Mouse (Mus musculus) gastrocnemius, adult 18-20 months (tissue): ENCODE results near the gene Usp5. TPM values are rescaled to one million over a fixed set of nuclear protein-coding genes. Genes with fewer than 3 reads are reported as not detected.
A peak's percentile ranks its signal among the peaks of the same experiment; 100 is the strongest.

Experiments used
- DNase-seq: peaks from one replicate; pipeline ENCODE4 v3.0.0; 2021; ENCODE audit warnings: low spot score
- long read RNA-seq, 2 experiments: library from polyadenylated mRNA; stranded (forward); transcript quantifications; one replicate each; pipeline ENCODE4 v2.0.0; 2021
- total RNA-seq, 2 experiments: library from RNA; stranded (reverse); gene quantifications; 2 replicates each; pipeline ENCODE4 v1.2.3; 2021

Gene Usp5
- 10 to 100 TPM; 39.9 to 50.1 TPM for total RNA-seq
- long read RNA-seq, experiment 1, transcript Usp5-201 (20 exons, 3,213 nt) = major isoform, 52 of 77 reads
- long read RNA-seq, experiment 1, partial matches to known transcripts = 20 of 77 reads
- long read RNA-seq, experiment 1, other reads (novel, unspliced or antisense) = 1 of 77 reads
- long read RNA-seq, experiment 2, transcript Usp5-201 (20 exons, 3,213 nt) = major isoform, 47 of 66 reads
- long read RNA-seq, experiment 2, partial matches to known transcripts = 11 of 66 reads
- long read RNA-seq, experiment 2, other reads (novel, unspliced or antisense) = 6 of 66 reads

DNA sequence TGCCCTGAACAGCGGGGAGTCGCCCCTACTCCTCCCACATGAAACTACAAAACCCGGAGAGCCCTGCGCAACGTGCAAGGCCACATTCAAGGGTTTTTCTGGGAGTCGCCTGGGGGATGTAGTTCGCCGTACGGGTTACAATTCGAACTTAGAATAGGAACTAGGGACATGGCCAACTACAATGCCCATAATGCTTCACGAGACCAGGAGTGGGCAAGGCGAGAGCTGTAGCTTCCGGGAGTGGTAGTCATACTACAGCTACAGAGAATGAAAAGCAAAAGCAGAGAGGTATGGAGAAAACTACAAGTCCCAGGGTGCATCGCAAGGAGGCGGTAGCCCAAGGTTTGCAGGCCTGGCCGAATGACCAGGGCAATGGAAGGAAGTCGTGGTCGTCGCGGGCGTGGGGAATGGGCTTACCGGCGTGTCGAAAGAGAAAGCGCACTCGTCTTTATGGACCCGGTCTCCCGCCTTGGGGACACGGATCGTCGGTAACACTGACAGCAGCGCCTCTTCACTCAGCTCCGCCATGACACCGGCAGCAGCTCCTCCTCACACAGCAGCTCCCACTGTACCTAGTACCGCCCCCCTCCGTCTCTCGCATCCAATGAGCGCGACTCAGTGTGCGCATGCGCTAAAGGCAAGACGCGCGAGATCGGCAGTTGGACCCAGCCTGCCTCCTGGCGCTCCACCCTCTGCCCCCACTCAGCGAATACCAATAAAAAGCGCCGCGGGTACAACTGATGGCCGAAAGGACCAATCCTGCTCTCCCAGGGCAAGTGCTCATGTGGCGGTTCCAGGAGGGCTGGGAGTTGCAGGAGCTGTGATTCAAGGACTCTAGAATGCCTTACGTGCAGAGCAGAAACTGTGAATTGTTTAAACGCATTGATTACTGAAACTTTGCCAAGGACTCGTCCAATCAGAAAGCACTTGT is at the start of gene Usp5, which contains the start of gene Cdca3:
Gene Usp5, minus strand, starts transcription at position 617 of the 931 bp plus-strand sequence.
Gene Cdca3, plus strand, starts transcription at position 680 of the 931 bp plus-strand sequence.
- peak; percentile 99 for DNase-seq

DNA sequence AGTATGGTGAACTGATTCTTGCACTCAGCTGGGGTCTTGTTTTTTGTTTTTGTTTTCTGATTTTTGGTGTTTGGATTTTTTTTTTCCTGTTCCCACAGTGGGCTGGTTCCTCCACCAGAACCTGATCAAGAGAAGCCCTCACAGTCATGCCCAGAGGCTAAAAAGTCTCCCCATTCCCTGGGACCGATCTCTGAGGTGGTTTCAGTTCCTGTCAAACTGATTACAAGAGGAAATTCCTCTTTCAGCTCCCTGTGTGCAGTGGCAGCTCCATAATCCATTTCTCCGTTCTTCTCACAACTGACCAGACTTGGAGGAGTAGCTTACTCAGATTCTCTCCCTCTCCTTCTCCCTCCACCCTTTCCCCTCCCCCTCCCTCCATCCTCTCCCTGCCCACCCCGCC is 45.1 kb upstream of the Usp5 start:
- DNase-seq = no peak

DNA sequence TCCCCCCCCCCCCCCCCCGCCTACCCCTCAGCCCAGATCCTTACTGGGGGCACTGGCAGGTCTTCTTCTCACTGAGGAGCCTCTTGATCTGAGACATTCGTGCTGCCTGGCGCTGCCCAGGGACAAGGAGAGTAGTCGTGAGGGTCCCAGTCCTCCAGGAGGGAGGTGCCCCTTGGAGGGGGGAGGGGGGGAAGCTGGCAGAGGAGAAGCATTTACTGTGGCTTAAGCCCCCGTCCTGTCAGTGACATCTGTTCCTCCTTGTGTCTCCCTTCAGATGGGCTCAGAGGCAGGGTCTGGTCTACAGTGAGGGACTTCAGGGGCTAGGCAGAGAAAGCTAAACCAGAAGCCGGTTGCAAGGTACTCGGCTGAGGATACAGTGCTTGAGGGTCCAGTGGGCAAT is 37.3 kb upstream of the Usp5 start:
- no peak for DNase-seq

DNA sequence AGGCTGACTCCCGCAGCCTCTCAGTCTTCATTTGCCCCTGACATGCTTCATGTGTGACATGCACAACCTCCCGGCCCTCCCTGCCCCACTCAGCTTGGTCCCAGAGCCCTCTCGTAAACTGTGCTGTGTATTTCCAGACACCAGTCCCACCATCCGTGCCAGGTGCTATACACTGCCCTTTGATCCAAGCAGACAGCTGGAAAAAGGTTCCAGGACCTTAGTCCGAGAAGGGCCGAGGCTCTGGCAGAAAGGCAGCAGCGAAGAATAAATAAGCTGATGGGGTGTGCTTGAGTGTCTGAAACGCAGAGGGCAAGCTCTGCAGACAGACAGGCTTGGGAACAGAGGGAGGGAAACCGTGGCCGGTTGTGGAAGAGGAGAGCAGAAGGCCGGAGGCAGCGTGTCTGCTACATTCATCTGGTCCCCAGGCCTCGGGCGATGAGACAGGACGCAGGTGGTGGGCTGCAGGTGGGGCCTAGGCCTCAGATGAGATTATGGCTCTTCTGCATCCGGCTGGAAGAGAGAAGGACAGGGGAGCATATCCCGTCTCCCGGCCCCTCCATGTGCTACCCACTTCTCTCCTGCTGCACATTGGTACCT is 36.6 kb upstream of the Usp5 start:
- DNase-seq = no peak

DNA sequence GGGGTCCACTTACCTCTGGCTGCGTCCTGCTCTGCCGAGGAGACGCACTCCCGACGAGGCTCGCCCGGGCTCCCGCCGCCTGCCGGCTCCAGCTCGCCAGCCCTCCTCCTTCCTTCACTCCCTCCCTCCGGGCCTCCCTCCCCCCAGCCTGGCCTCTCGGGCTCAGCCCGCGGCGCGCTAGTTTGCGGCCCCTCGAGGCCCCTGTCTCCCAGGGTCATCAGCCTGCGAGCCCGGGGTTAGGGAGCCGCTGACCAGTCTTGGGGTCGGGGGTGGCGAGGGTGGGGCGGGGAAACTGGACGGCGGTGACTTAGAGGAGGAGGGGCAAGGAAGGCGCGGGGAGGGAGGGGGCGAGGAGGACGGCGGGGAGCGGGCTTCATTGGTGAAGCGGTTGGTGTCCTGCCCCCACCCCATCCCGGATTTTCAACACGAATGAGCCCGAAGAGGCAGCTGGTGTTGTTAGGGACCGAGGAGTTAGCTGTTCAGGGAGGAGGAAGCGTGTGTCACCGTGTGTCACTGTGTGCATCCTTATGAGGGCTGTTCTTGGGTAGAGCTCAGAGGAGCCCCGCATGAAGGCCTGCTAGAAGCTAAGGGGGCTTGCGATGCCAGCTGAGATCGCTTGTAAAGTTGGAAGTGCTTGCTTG is 34.5 kb upstream of the Usp5 start, which contains the start of gene Gpr162:
Gene Gpr162, minus strand, starts transcription at position 326 of the 641 bp plus-strand sequence.
- DNase-seq = no peak

DNA sequence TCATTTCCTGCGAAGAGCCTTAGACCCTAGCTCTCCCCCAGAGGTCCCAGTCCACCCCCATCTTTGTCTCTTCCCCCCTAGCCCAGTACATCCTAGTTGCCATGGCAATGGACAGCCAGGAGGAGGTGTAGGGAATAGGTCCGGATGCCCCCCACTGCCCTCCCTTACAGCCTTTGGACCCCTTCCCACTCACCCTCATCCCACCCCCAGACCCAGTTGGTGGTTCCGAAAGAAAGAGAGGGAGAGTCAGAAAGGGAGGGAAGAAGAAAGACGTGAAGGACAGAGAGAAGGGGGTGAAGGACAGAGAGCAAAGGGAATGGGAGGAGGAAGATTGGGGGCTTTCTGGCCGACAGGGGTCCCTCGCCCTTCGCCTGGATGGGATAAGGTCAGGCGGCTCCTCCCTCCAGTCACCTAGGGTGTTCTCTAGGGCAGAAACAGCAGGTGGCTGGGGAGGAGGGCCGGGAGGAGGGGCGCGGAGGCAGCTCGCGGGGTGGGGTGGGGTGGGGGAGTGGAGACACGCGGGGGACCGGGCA is 33.9 kb upstream of the Usp5 start:
- no peak for DNase-seq

DNA sequence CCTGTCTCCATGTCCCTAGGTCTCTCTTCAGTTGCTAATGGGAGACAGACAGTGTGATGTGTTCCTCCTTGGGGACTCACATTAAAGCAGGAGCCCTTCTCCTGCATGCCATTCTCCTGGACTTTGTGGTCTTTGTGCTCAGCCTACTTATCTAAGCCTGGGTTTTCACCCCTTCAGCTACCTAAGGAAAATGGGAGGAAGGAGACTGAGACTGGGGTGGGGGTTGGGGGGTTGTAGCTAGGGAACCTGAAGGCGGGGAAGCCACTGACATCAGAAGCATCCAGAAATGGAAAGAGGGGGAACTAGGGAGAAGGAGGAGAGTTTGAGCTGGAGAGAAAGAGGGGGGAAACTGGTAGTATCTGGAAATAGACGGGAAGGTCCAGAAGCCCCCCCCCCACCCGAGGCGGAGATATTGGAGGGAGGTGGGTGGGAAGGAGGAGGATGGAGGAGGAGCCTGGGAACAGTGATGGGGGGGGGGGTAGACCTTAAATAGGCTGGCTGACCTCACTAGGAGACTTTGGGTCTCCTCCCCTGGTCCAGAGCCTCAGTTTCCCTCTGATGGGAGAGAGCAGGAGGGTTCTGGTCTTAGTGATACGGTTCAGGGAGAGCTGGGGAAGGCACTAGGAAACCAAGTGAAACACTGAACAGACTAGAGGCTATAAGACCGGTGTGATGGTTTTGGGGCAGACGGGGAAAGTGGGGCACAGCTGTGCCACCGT is 33.3 kb upstream of the Usp5 start:
- DNase-seq = no peak

DNA sequence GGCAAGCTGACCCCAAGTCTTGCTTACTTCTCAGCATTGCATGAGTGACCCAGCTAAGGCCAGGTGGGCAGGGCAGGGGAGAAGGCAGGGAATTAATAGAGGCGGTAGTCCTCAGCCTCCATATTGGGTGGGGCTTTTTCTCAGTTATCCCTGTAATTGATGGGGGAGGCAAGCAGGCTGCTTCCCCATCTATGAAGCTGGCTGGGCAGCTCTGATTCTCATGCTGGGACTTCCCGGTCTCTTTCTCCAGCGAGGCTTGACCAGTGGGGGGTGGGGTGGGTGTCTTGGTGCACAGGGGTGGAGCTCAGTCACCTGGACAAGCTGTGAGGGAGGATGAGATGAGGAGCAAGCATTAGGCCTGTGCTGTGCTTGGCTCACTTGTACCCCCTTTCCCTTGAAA is 32.5 kb upstream of the Usp5 start:
- no peak for DNase-seq

DNA sequence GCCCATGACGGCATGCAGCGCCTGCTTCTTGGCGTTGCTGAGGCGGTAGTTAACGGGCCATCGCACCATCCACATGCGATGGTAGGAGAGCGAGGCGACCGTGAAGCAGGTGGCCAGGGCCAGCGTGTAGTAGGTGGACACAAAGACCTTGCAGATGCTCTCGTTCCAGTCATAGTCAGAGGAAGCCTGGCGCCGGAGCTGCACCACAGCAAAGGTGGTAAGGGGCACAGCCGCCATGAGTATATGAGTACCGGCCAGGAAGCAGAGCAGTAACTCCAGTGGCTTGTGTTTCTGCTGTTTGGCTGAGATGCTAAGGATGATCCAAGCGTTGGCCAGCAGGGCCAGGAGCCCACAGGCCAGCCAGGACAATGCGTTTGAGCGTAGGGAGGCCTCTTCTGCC is 32.0 kb upstream of the Usp5 start:
- DNase-seq = no peak

DNA sequence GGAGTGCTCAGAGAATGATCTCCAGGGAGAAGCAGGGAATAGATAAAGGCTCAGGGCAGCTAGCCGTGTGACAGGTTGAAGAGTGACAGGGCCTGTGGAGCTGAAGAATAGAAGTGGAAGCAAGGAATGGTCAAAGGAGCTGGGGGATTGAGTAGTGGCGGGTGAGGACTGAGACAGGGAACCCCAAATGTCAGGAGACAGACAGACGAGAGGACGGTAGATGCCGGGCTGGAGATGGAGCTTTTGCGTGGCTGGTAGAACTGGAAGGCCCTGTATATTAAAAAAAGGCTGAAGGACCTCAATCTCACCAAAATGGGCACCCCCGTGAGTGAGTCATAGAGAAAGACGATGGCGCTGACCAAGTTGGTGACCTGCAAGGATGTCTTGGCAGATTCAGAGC is 31.2 kb upstream of the Usp5 start:
- DNase-seq = no peak

DNA sequence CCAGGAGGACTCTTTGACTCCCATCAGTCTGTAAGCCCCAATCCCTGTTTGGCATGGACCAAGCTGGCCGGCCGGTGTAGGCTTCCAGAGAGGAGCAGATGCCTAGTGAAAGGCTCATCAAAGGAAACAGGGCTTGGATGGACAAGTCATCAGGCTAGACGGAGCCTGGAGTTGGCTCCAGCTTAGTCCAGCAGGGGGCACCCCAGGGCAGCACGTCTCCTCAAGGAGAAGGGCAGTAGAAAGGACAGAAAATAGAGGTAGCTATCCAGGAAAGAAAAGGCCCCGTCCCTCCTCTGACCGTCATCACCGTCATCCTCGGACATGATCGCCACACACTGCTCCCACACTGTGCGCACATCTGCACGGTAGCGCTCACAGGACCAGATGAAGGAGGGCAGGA is 30.4 kb upstream of the Usp5 start:
- DNase-seq = peak; percentile 87

DNA sequence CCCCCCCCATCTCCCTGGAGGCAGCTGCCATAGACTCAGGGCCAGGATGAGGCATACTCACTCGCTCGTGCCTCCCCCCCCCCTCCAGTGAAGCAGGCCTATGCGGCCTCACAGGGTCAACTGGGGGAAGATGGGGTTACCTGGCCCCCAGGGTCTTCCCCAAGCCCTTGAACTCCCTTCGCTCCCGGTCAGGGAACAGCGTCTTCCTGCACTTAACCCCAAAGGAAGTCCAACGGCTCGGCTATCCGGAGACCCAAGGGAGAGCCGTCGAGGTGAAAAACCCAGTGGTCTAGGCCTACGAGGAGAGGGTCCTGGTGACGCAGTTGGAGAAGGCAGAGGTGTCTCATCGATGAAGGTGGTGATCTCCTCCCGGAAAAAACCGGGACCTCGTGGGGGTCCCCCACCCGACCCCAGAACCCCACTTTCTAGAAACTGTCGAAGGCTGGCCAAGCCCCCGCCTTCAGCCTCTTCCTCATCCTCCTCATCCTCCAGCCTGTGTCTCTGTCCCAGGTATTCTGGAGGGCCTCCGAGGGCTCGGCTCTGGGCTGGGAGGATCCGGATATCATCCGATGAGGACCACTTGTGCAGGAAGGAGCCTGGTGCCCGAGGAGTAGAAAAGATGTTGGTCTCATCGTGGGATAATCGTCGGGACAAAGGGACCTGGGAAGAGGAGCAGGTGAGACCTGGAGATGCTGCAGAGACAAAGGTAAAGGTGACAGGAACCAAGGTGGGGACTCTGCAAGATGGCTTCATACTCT is 29.5 kb upstream of the Usp5 start:
- no peak for DNase-seq

DNA sequence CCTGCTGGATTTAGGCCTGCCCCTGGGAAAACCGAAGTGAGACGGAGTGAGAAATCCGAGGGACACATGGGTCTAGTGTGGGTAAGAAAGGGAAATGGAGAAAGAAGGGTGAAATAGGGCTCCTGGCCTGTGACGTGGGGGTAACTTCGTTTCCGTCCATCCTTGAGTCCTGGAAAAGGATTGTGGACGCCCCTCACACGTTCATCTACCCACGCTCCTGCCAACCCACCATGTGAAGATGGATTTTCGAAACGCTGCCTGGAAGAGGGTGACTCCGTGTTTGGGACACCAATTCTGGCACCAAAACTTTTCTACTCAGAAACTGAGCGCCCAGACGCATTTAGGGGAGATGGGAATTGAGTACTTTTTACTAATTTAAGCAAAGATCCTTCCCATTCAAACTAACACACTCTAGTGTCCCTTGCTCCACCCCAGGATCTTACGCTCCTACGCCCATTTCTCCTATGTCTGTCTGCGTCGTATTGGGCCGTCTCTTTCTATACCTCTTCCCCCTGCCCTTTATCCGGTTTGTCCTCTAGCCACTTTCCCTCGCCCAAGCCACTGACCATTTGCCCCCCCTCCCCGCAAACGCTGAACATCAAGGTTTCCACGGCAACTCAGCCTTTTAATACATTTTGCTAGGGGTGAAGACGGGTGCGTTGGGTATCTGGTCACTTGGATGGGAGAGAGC is 28.7 kb upstream of the Usp5 start:
- no peak for DNase-seq

DNA sequence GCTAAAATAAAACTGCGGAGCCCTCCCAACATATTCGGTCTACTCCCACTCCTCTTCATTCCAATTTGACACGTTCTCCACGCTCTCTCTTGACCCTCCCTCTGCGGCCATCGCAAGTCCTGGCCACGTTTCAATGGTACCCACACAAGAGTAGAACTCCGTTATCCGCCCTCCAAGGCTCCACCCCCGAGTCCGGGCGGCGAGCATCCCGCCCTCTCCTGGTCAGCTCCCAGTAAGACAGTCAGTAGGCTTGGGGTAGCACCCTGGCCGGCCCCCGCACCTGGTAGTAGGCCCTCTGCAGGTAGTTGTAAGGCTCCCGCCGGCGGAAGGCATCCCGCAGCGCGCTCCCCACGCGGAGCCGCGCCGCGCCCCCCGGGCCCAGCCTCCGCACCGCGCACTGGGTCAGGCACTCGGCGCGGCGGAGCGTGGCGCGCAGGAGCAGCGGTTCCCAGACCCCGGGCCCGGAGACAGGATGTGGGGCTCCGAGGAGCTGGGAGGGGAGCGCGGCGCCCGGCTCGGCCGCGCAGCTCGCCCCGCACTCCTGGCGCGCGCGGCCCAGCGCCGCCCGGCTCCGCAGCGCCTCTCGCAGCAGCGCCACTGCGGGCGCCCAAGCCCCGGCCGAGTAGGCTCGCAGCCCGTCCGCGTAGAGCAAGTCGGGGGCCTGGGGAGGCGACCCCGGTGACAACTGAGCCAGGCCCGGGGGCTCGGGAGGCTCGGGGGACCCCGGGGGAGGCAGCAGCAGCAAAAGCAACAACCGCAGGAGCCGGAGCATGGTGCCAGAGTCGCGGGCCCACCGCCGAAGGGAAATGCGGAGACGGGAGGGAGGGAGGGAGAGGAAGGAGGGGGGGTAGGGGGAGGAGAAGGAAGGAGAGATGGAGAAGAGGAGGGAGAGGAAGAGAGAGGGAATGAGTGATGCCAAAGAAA is 27.9 kb upstream of the Usp5 start, which contains the start of gene P3h3:
Gene P3h3, minus strand, starts transcription at position 837 of the 924 bp plus-strand sequence.
- DNase-seq = peak; percentile 77

DNA sequence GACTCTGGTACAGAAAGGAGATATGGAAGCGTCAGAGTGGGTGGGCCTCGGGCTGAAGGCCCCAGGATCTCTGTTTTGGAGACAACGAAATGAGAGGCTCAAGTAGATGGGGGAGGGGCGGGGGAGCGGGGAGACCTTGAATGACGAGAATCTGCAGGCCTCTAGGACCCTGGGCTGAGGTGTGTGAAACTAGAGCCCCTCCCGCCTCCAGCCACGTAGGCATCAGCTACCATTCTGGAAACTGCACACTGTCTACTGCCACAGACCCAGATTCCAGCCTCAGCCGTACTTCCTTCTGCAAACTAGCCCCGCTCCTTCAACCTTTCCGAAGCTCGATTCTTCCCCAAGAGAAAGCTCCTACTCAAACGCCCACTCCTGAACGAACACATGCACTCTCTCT is 27.0 kb upstream of the Usp5 start:
- DNase-seq = no peak

DNA sequence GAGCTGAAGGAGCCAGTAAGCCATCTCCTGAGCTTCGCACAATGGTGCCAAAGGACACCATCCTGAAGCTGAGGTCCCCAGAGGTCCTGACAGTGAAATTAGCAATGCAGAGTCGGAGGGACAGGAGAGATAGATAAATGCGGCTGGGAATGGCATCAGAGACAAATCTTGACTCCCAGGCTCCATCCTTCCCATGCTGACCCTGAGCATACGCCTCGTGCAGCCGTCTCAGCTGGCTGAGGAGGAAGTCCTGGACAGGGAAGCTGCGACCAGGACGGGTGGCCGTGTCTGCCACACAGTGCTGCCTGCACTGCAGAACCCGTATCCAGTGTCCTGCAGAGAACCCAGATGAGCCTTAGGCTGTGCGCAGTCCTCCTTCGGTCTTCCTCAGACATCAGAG is 25.4 kb upstream of the Usp5 start:
- no peak for DNase-seq

DNA sequence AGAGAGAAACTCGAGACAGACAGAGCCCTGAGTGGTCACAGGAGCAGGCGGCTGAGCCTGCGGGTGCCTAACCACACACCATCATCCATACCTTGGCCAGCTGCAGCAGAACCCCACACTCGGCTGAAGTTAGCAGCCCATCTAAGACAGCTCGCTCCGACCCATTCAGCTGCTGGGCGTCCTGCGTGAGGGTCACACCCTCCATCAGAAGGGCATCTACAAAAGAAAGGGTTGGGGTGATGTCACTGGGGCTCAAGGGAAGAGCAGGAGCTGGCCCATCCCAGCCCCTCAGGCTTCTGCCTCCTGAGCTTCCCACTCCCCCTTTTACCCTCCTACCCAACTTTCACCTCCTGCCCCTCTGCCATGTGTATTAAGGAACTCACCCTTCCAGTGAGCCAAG is 21.3 kb upstream of the Usp5 start:
- DNase-seq = no peak

DNA sequence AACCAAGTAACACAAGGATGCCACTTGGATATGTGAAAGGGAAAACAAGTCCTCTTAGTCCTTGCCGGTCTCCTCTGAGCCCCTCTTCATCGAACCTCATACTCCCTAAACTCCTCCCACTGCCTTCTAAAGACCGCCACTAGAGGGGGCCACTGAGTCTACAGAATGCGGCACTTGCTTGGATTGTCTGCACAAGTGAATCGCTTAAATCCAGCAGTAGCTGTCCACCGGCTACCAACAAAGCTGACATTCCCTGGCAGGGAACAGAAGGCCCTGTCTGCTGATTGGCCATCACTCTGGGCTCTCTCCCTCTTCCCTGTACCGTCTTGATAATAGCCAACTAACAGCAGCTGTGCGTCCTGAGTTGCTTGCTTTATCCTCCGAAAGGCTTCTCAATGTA is 18.0 kb upstream of the Usp5 start:
- DNase-seq = peak; percentile 91
